Comparison of ENCODE assay signal across 8 mouse cellular contexts in genomic region chr4:46553864-46554263, GRCm38 (mm10). TPM values are rescaled to one million over a fixed set of nuclear protein-coding genes. Genes with fewer than 3 reads are reported as not detected.
DNase-seq lines count a peak whose midpoint lies in the region; ATAC-seq lines count a peak whose summit lies in the region.

No protein-coding gene starts in this region.

- H3K4me3 ChIP-seq in heart, embryonic 15.5 days = no peak overlapping the region
- no peak overlapping the region for H3K4me3 ChIP-seq in liver, embryonic 15.5 days (replicated peaks)
- no peak overlapping the region for H3K4me3 ChIP-seq in stomach, embryonic 16.5 days (replicated peaks; ENCODE audit: low read length)

- H3K9ac ChIP-seq in heart, embryonic 15.5 days = no peak overlapping the region
- no peak overlapping the region for H3K9ac ChIP-seq in liver, embryonic 15.5 days
- no peak overlapping the region for H3K9ac ChIP-seq in stomach, embryonic 16.5 days (ENCODE audit: low read length)

- H3K27me3 ChIP-seq in heart, embryonic 15.5 days = peaks cover 5% of the 10 kb centered on the region; the same call in 1 of the 2 replicates
- H3K27me3 ChIP-seq in liver, embryonic 15.5 days = no peaks in the 10 kb centered on the region
- no peaks in the 10 kb centered on the region for H3K27me3 ChIP-seq in stomach, embryonic 16.5 days (ENCODE audit: control insufficient read depth, insufficient read depth, low read length)

- no peaks in the 10 kb centered on the region for H3K9me3 ChIP-seq in heart, embryonic 15.5 days (replicated peaks)
- H3K9me3 ChIP-seq in liver, embryonic 15.5 days (replicated peaks) = no peaks in the 10 kb centered on the region
- H3K9me3 ChIP-seq in stomach, embryonic 16.5 days (replicated peaks; ENCODE audit: control insufficient read depth, low read length) = no peaks in the 10 kb centered on the region

- 21% methylated on average over 1 of the region's 1 CpGs for WGBS in heart, embryonic 15.5 days
- 31% methylated on average over 1 of the region's 1 CpGs for WGBS in liver, embryonic 15.5 days (ENCODE audit: insufficient replicate concordance)
- WGBS in stomach, embryonic 16.5 days = 41% methylated on average over 1 of the region's 1 CpGs

- peak; percentile 95 for DNase-seq in 416B (ENCODE audit: low read depth)
- peak; percentile 2 for DNase-seq in NIH3T3 (ENCODE audit: low read depth)
- DNase-seq in gastrocnemius, postnatal 4 days (ENCODE audit: low spot score in 2 of 2) = no peak
- DNase-seq in gastrocnemius, postnatal 10 days = no peak
- DNase-seq in layer of hippocampus, adult 8-10 months (ENCODE audit: low spot score in 2 of 2) = no peak

- peaks cover 8% of the 10 kb centered on the region for H3K4me1 ChIP-seq in heart, embryonic 15.5 days (replicated peaks)
- H3K4me1 ChIP-seq in liver, embryonic 15.5 days (replicated peaks) = peaks cover 31% of the 10 kb centered on the region
- H3K4me1 ChIP-seq in stomach, embryonic 16.5 days (ENCODE audit: control insufficient read depth, insufficient read depth, low read length) = peaks cover 7% of the 10 kb centered on the region; the same call in 1 of the 2 replicates

- H3K27ac ChIP-seq in heart, embryonic 15.5 days = peak overlapping the region; percentile 27; the same call in 1 of the 2 replicates
- peak overlapping the region; percentile 29 for H3K27ac ChIP-seq in liver, embryonic 15.5 days (replicated peaks)
- peak overlapping the region; percentile 87 for H3K27ac ChIP-seq in stomach, embryonic 16.5 days (ENCODE audit: low read length)

- H3K4me2 ChIP-seq in heart, embryonic 15.5 days = no peak overlapping the region
- H3K4me2 ChIP-seq in liver, embryonic 15.5 days = no peak overlapping the region
- no peak overlapping the region for H3K4me2 ChIP-seq in stomach, embryonic 16.5 days (ENCODE audit: low read depth, low read length)

- no peak for ATAC-seq in heart, embryonic 15.5 days (replicated peaks; ENCODE audit: insufficient number of reproducible peaks, insufficient read depth, low FRiP score, low read depth)
- ATAC-seq in liver, embryonic 15.5 days (ENCODE audit: insufficient read depth) = no peak
- peak; percentile 71 for ATAC-seq in stomach, embryonic 16.5 days (ENCODE audit: insufficient read depth, low FRiP score)

- H3K36me3 ChIP-seq in heart, embryonic 15.5 days = no peaks in the 10 kb centered on the region
- no peaks in the 10 kb centered on the region for H3K36me3 ChIP-seq in liver, embryonic 15.5 days (replicated peaks)
- no peaks in the 10 kb centered on the region for H3K36me3 ChIP-seq in stomach, embryonic 16.5 days (ENCODE audit: control insufficient read depth, insufficient read depth, low read length)

RNA-seq across cellular contexts. Expression of gene Trim14, which starts 17.9 kb away (rescaled TPM):
- polyA plus RNA-seq in heart, embryonic 15.5 days (2015; fragmentation: Nextera tagmentation; extraction: Ambion mirVana) = 1.7 and 3.7 TPM in 2 replicates
- polyA plus RNA-seq in liver, embryonic 15.5 days (2015; fragmentation: Nextera tagmentation; extraction: Ambion mirVana) = 7.4 and 9.3 TPM in 2 replicates
- 4.4 and 5.7 TPM in 2 replicates for polyA plus RNA-seq in stomach, embryonic 16.5 days (2015; fragmentation: Nextera tagmentation; extraction: Ambion mirVana)
- total RNA-seq in gastrocnemius, postnatal 4 days (2021) = 1 to 10 TPM; 1.5 to 3.1 TPM
- total RNA-seq in gastrocnemius, postnatal 10 days (2021) = under 1 TPM; 0.63 to 0.93 TPM
- total RNA-seq in layer of hippocampus, adult 8-10 months (2022) = 1 to 10 TPM in 3 of 4 experiments, under 1 TPM in 1; 0.89 to 2.3 (median 1.8) TPM

RNA-seq across cellular contexts. Expression of gene Coro2a, which starts 48.1 kb away (rescaled TPM):
- 0.87 and 6.5 TPM in 2 replicates for polyA plus RNA-seq in heart, embryonic 15.5 days (2015; fragmentation: Nextera tagmentation; extraction: Ambion mirVana)
- 2.9 and 3.2 TPM in 2 replicates for polyA plus RNA-seq in liver, embryonic 15.5 days (2015; fragmentation: Nextera tagmentation; extraction: Ambion mirVana)
- polyA plus RNA-seq in stomach, embryonic 16.5 days (2015; fragmentation: Nextera tagmentation; extraction: Ambion mirVana) = 26.4 and 27.1 TPM in 2 replicates
- under 1 TPM; 0.80 to 0.81 TPM for total RNA-seq in gastrocnemius, postnatal 4 days (2021)
- under 1 TPM; 0.40 to 0.52 TPM for total RNA-seq in gastrocnemius, postnatal 10 days (2021)
- total RNA-seq in layer of hippocampus, adult 8-10 months (2022) = 10 to 100 TPM; 15.7 to 19.5 (median 17.8) TPM

Comparison
In these comparisons a context has a peak if more than half of its experiments do, and no peak if none do; other contexts are left out.
1. DNase-seq: peak in 416B (single experiment) and NIH3T3 (single experiment); none in gastrocnemius, postnatal 4 days (0 of 2), gastrocnemius, postnatal 10 days (single experiment) and layer of hippocampus, adult 8-10 months (0 of 2).
2. H3K27ac ChIP-seq: peak in every context shown above with its lines; median percentile 87 in stomach, embryonic 16.5 days; 29 in liver, embryonic 15.5 days; 27 in heart, embryonic 15.5 days.
3. RNA of gene Coro2a, which starts 48.1 kb away (total RNA-seq): 15.7 to 19.5 TPM in layer of hippocampus, adult 8-10 months; 0.80 to 0.81 TPM in gastrocnemius, postnatal 4 days and 0.40 to 0.52 TPM in gastrocnemius, postnatal 10 days; every median in the first group is over 4 times any median in the second.